Mouse (Mus musculus): Measurements from ENCODE around the gene Tmem150c.

The Tmem150c gene

GRCm38 (mm10) chr5:100166591-100167491 lies 7.2 kb upstream of the Tmem150c start:
- DNase-seq (ENCODE audit: low spot score in 2 of 2) = peak in 1 of 2 experiments; percentile 9

- DNase-seq (ENCODE audit: low spot score in 2 of 2) = no peak
Measured at GRCm38 (mm10) chr5:100163368-100163767, 3.8 kb upstream of the Tmem150c start.

DNA sequence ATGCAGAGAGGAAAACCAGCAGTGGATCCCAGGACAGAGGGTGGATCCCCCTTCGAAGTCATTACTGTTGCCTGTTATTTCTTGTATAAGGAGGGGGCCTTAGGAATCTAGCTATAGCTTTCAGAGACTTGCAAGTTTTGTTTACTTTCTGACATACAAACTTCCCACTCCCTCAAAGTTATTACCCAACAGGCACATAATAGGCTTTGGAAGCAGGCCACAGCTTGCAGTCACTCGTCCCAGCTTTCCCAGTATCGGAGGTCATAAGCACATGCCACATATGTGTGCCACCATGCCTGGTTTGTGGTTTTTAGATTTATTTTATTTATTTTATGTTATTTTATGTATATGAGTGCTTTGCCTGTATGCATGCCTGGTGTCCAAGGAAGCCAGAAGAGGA lies 3.2 kb upstream of the Tmem150c start:
- DNase-seq (ENCODE audit: low spot score in 2 of 2) = no peak

GRCm38 (mm10) chr5:100162053-100162452 lies 2.4 kb upstream of the Tmem150c start:
- no peak for DNase-seq (ENCODE audit: low spot score in 2 of 2)

- DNase-seq (ENCODE audit: low spot score in 2 of 2) = no peak
Measured at GRCm38 (mm10) chr5:100158791-100159637, 594 bp downstream of the Tmem150c start.

DNA sequence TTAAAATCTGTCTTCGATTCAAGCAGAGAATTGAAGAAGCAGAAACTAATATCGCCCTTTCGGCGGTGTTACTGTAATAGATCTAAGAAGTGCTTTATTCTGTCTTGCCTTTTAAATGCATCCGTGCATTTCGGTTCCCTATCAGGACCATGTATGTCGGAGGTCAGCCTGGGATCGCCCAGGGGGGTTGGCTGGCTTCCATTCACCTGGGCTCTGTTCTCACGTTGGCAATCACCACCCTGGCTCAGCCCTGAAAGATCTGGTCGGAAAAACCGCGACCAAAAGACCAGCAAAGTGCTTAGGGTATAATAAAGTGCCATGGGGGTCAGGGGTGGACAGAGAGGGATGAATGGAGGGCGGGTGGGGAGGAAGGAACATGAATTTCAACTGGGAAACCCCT lies 1.3 kb downstream of the Tmem150c start:
- DNase-seq (ENCODE audit: low spot score in 2 of 2) = no peak

GRCm38 (mm10) chr5:100155646-100156045 lies 4.0 kb downstream of the Tmem150c start:
- DNase-seq (ENCODE audit: low spot score in 2 of 2) = no peak

DNA sequence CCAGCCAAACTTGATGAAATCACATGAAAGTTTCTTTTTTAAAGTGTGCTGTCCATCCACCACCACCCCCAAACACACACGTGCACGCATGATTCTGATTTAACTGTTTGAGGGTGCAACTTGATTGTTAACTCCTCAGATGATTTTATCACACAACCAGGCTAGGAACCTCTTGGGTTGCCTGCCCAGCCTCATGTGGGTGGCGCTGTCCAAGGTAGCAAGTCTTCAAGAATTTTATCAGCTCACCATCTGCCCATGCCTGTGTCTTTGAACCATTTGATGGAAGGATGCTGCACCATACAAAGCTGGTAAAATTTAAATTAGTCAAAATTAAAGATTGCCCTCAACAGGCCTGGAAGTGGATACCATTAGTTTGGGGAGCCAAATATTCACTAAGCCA lies 9.6 kb downstream of the Tmem150c start:
- no peak for DNase-seq (ENCODE audit: low spot score in 2 of 2)

- DNase-seq (ENCODE audit: low spot score in 2 of 2) = no peak
Measured at GRCm38 (mm10) chr5:100144836-100145235, 14.8 kb downstream of the Tmem150c start.

DNA sequence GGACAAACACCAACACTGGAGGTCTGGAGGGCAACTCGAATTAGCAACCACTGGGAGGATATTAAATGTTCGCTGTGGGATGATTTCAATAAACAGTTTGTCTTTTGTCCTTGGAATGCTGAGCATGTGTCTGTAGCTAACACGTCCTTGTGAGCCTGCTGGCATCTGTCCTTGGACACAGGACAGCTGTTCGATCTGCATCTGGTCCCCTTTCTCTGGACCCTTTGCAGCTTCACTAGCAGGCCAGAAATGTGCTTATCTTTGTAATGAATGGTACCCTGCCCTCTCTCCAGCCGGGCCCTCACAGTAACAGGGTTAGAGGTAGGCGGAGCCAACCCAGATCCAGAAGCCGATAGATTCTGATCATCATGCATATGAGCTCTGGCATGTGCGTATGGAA lies 32.3 kb downstream of the Tmem150c start:
- DNase-seq (ENCODE audit: low spot score in 2 of 2) = no peak

DNA sequence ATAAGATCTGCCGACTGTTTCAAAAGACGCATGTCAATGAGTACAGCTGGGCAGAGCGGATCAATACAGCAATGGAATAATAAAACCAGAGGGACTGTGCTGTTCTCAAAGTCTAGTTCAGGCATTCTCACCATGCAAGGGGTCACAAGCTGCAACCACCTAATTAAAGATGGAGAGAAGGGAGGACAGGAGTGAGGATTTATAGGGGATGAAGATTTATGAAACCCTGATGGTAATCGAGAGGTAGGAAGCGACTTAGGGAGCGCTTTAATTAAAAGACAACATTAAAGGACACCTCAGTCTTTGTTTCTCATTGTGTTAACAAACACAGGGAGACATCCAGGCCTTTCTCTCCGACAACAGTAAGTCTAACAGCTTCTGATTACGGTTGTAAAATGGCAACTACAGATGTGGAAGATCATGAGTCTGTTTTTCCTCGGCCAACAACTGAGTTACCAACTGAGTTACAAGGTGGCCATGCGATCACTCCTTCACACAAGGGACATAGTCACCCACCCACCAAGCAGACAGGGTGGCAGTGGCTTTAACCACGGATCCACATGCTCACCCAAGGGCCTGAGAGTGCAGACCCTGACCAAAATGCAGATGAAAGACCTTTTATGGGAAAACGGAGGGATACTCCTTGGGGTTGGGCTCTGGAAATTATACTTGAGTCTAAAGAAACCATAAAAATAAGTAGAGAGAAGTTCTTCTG lies 34.0 kb downstream of the Tmem150c start:
- no peak for DNase-seq (ENCODE audit: low spot score in 2 of 2)

- DNase-seq (ENCODE audit: low spot score in 2 of 2) = no peak
Measured at GRCm38 (mm10) chr5:100124530-100124929, 35.1 kb downstream of the Tmem150c start.

DNA sequence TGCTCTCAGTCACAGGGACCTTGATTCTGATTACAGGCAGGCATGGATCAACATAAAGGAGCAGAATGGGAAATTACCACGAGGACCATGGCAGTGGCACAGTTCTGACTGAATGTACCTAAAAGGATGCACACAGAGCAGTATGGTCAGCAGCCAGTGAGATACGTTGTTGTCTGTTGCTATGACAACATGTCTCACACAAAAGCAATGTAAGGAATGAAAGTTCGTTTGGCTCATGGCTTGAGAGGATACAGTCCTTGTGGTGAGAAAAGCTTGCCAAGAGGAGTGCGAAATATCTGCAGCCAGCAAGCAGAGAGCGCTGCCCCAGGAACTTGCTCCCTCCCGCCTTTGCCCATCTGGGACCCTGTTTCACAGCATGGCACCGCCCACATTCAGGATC lies 36.3 kb downstream of the Tmem150c start:
- DNase-seq (ENCODE audit: low spot score in 2 of 2) = no peak

- no peak for DNase-seq (ENCODE audit: low spot score in 2 of 2)
Measured at GRCm38 (mm10) chr5:100121170-100121569, 38.4 kb downstream of the Tmem150c start.

DNA sequence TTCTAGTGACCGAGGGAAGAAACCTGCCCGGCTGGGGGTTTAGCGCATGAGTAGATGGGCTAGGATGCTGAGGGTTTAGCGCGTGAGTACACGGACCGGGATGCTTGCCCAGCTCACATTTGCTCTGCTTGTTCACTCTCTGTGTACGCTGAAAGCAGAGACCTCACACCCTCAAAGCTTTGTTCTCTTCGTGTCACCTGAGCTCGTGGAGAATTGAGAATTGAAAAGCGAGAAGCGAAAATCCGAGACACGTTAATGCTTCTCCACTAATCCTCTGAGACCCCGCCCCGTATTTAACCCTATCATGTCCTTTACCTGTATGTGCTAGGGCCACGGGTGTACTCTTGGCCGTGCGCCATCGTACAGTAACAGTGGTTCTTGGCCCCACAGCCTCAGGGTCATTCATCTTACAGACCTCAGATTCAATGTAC lies 38.9 kb downstream of the Tmem150c start:
- no peak for DNase-seq (ENCODE audit: low spot score in 2 of 2)

- DNase-seq (ENCODE audit: low spot score in 2 of 2) = no peak
Measured at GRCm38 (mm10) chr5:100119331-100119730, 40.3 kb downstream of the Tmem150c start.

GRCm38 (mm10) chr5:100113403-100113802 lies 46.2 kb downstream of the Tmem150c start:
- no peak for DNase-seq (ENCODE audit: low spot score in 2 of 2)

DNA sequence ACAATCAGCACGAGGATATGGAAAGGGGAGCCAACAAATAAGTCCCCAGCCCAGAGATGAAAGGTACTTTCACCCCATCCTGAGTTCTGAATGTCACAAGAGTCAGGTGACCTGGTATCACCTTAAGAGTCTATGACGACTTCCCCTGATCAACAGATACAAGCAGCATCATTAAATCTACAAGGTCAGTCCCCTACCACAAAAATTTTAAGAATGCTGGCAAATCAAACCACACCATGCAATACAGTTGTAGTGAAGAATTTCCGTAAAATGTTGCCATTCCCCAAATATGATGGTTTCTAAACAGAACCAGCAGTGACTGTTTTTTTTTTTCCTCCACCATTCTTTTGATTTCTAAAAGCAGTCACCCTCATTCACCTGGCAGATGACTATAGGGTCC lies 49.0 kb downstream of the Tmem150c start:
- DNase-seq (ENCODE audit: low spot score in 2 of 2) = no peak

DNA sequence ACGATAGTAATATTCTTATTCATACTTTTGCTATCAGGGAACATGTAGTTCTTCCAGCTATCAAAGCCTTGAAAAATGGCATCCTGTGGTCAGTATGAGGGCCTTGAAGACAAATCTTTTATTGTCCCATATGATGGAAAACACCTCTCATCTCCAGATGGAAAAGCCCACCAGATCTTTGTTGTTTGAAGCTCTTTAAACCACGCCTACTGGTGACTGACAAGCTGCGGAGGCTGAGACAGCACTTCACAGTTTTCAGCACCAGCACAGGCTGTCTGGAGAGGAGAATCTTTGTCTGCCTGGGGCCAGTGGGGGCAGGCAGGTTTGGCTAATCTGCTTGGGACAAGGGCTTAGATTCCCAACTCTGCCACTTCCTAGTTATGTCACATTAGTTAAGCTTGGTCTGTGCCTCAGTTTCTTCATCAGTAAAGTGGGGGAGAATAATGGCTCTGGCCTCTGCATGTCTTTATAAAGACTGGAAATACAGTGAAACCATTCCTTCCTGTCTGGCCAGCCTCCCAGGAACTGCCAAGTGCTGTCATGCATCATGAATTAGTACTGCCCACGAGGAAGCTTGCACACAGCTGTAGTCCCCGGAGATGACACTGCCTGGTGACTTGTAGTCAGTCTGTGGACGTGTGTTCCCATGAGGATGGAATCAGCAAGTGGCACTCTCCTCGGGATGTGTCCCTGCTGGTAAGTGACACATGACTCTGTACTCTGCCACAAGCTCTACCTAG lies 49.9 kb downstream of the Tmem150c start:
- no peak for DNase-seq (ENCODE audit: low spot score in 2 of 2)

DNA sequence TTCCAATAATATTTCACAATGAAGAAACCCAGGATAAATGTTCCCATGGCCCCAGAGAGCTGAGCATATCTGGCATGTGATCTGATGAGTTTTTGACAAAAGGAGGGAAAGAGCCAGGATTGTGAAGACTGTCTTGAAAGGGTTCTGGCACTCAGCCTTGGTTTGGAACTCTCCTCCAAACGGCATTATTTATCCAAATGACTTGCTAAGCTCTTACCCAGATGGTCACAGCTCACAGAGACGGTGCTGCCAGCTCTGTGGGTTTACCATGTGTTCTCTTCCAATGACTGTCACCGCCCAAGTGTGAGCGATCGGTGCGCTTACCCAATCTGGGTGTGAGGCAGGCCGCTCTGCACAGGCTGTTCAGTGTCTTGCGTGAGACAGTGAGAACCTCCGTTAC lies 50.7 kb downstream of the Tmem150c start:
- no peak for DNase-seq (ENCODE audit: low spot score in 2 of 2)

GRCm38 (mm10) chr5:100102395-100102794 lies 57.2 kb downstream of the Tmem150c start:
- DNase-seq (ENCODE audit: low spot score in 2 of 2) = no peak

Measured in natural killer cell, adult 2 months (primary cell).